Mouse (Mus musculus) gastrocnemius, adult 8-10 months (tissue): ENCODE measurements around the gene Olfr342. TPM values are rescaled to one million over a fixed set of nuclear protein-coding genes. Genes with fewer than 3 reads are reported as not detected.

ENCODE experiments used
- DNase-seq, 2 experiments: peaks; one replicate each; pipeline ENCODE4 v3.0.0; 2022; ENCODE audit warnings: low spot score in 2 of 2
- total RNA-seq, 4 experiments: library from RNA; stranded (reverse); gene quantifications; 2 replicates each; pipeline ENCODE4 v1.2.4; 2022

The Olfr342 gene
- not detected for total RNA-seq

DNA sequence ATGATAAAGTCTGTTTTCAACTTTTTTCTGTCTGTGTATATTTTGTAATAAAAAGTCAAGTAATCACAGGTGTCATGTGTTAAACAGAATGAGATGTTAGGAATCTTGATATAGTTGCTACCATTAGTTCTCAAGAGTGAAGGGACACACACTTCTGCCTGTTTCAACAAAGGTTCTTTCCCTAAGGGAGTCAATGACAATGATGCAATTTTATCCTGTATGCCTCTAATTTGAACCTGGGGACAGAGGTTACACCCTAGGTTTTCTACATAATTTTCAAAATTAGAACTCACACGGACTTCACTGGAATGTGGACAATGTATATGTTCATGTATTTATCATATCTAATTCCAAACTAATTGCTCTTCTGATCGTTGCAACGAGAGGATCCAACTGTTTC, at the start of gene Olfr342:
TSS of gene Olfr342 (plus strand) at position 301 of the 400 bp plus-strand sequence.
- no peak for DNase-seq

DNA sequence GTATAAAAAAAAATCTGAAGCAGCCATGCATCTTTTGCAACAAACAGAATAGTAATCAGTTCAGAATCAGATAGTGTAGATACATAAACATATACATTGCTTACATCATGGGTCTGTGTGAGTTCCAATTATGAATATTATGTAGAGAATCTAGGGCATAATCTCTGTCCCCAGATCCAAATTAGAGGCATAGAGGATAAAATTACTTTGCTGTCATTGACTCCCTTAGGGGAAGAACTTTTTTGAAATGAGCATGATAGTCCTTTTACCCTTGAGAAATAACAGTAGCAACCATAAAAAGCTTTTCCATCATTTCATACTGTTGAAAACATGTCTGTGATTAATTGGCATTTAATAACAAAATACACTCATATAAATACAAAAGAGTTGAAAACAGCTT, 42.4 kb upstream of the Olfr342 start, which contains the start of gene Olfr341:
TSS of gene Olfr341 (minus strand) at position 101 of the 400 bp plus-strand sequence.
- DNase-seq = no peak

- DNase-seq = no peak
Measured at GRCm38 (mm10) chr2:36565156-36565555, 40.4 kb downstream of the Olfr342 start.

- no peak for DNase-seq
Measured at GRCm38 (mm10) chr2:36566362-36566761, 41.6 kb downstream of the Olfr342 start, which contains the start of gene Olfr344. Olfr344 (plus strand) TSS chr2:36566662.

DNA sequence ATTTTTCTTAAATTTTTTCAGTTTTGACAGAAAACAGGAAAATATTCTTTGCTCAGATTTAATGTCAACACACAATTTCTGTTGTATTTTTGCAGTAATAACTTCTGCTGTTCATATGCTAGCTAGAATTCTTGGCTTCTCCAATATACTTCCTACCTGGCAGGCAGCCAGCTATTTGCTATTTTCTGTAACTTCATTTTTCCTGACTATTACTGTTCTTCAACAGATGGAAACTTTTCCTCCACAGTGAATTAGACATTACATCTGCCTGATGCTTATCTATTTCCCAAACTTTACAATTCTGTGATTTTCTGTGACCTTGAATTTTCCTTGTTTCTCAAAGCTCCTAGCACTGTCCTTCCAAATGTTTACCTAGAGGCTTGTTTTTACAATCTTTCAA, 42.2 kb downstream of the Olfr342 start:
- no peak for DNase-seq

GRCm38 (mm10) chr2:36567845-36568244, 43.0 kb downstream of the Olfr342 start:
- DNase-seq = no peak

Other genes with a start within 250 kb of the Olfr342 start
- under 1 TPM in 1 of 4 experiments, not detected in 3; 0.05 TPM for gene Olfr338, start 151.5 kb upstream of the Olfr342 start, total RNA-seq
- gene Olfr339, start 106.1 kb upstream of the Olfr342 start, total RNA-seq = not detected
- gene Olfr340, start 72.4 kb upstream of the Olfr342 start, total RNA-seq = not detected
- gene Olfr341, start 42.5 kb upstream of the Olfr342 start, total RNA-seq = not detected
- gene Olfr344, start 41.7 kb downstream of the Olfr342 start, total RNA-seq = not detected
- not detected for gene Olfr345, start 115.0 kb downstream of the Olfr342 start, total RNA-seq
- gene Olfr346, start 160.8 kb downstream of the Olfr342 start, total RNA-seq = not detected
- not detected for gene Olfr347, start 206.9 kb downstream of the Olfr342 start, total RNA-seq